Comparison of ENCODE assay signal across 20 mouse cellular contexts in genomic region chr6:116073610-116074009, GRCm38 (mm10).
DNase-seq lines count a peak whose midpoint lies in the region; ATAC-seq and TF ChIP-seq lines count a peak whose summit lies in the region.
"Had no signal": no experiment of that assay in that cellular context is flagged by ENCODE, and none has a peak within 500 bp of the region (broad histone marks: within the 10 kb centered on the region; RNA-seq: fewer than 3 reads in every experiment).

No protein-coding gene starts in this region.

- H3K9ac ChIP-seq in lung, embryonic 15.5 days = no peak overlapping the region
- H3K9ac ChIP-seq in heart, embryonic 15.5 days = no peak overlapping the region
- H3K9ac ChIP-seq: limb, embryonic 15.5 days; lung, embryonic 14.5 days; neural tube, embryonic 13.5 days had no signal

- intact Hi-C loops in heart, postnatal 36 days (cut with DNase I) = loop anchor here (2.0 to 5.0 kb wide), 2 partner anchors 17 to 49 kb away; no protein-coding TSS in a partner anchor

- H3K27me3 ChIP-seq in lung, embryonic 15.5 days = no peaks in the 10 kb centered on the region
- no peaks in the 10 kb centered on the region for H3K27me3 ChIP-seq in heart, embryonic 15.5 days
- H3K27me3 ChIP-seq: CH12.LX; limb, embryonic 15.5 days; neural tube, embryonic 13.5 days had no signal

- no peaks in the 10 kb centered on the region for H3K9me3 ChIP-seq in lung, embryonic 15.5 days
- H3K9me3 ChIP-seq in heart, embryonic 15.5 days (replicated peaks) = no peaks in the 10 kb centered on the region
- H3K9me3 ChIP-seq: embryonic facial prominence, embryonic 10.5 days; hindbrain, embryonic 10.5 days; limb, embryonic 15.5 days; midbrain, embryonic 10.5 days; neural tube, embryonic 13.5 days had no signal

- H3K4me3 ChIP-seq in lung, embryonic 15.5 days = no peak overlapping the region
- H3K4me3 ChIP-seq in lung, adult 2 months (replicated peaks; ENCODE audit: extremely low read depth, low read depth, low read length) = no peak overlapping the region
- H3K4me3 ChIP-seq in heart, embryonic 15.5 days = no peak overlapping the region
- H3K4me3 ChIP-seq: embryonic facial prominence, embryonic 10.5 days; hindbrain, embryonic 10.5 days; limb, embryonic 15.5 days; midbrain, embryonic 10.5 days; neural tube, embryonic 13.5 days had no signal

- H3K36me3 ChIP-seq in lung, embryonic 15.5 days = no peaks in the 10 kb centered on the region
- no peaks in the 10 kb centered on the region for H3K36me3 ChIP-seq in heart, embryonic 15.5 days
- H3K36me3 ChIP-seq: embryonic facial prominence, embryonic 10.5 days; hindbrain, embryonic 10.5 days; midbrain, embryonic 10.5 days; neural tube, embryonic 13.5 days had no signal

- WGBS in lung, embryonic 15.5 days = 88% methylated on average over 4 of the region's 4 CpGs
- WGBS in lung, adult 2 months = 86% methylated on average over 4 of the region's 4 CpGs
- WGBS in heart, embryonic 15.5 days = 52% methylated on average over 4 of the region's 4 CpGs

- 0 out of 2 replicates have a peak overlapping the region, but pooled peaks have one; percentile 54 for H3K27ac ChIP-seq in lung, embryonic 15.5 days
- H3K27ac ChIP-seq in heart, embryonic 15.5 days = peak overlapping the region; percentile 95
- H3K27ac ChIP-seq: embryonic facial prominence, embryonic 10.5 days; limb, embryonic 15.5 days; stomach, postnatal 0 days had no signal

- peaks cover 11% of the 10 kb centered on the region for H3K4me1 ChIP-seq in lung, embryonic 15.5 days
- peaks cover 7% of the 10 kb centered on the region for H3K4me1 ChIP-seq in lung, adult 2 months (ENCODE audit: control insufficient read depth, insufficient read depth, low read length)
- H3K4me1 ChIP-seq in heart, embryonic 15.5 days (replicated peaks) = peaks cover 46% of the 10 kb centered on the region
- H3K4me1 ChIP-seq: embryonic facial prominence, embryonic 10.5 days had no signal

- H3K4me2 ChIP-seq in lung, embryonic 15.5 days = no peak overlapping the region
- H3K4me2 ChIP-seq in heart, embryonic 15.5 days = no peak overlapping the region; the same call in 1 of the 2 replicates
- H3K4me2 ChIP-seq: limb, embryonic 15.5 days had no signal

- no peak for ATAC-seq in lung, embryonic 15.5 days (ENCODE audit: borderline replicate concordance, extremely low read depth, low FRiP score, low TSS enrichment)
- 0 out of 2 replicates have a peak, but pooled peaks have one; percentile 43 for ATAC-seq in heart, embryonic 15.5 days (replicated peaks; ENCODE audit: insufficient number of reproducible peaks, insufficient read depth, low FRiP score, low read depth)
- ATAC-seq: hindbrain, postnatal 0 days; intestine, postnatal 0 days had no signal

- TF ChIP-seq POLR2A in lung, adult 2 months (IDR thresholded peaks at IDR 0.05; ENCODE audit: borderline replicate concordance, extremely low read depth, low read depth, low read length) = no peak

- peak; percentile 45 to 55 for DNase-seq in heart, adult 18-20 months
- no peak for DNase-seq in heart, postnatal 36 days
- DNase-seq in lung, adult 2 months = no peak
- DNase-seq in skeletal muscle tissue, adult 2 months (ENCODE audit: low read depth, low spot score) = peak; percentile 62
- no peak for DNase-seq in frontal cortex, adult 2 months (ENCODE audit: extremely low spot score in 1 of 2, low spot score in 1 of 2)
- DNase-seq: adrenal gland, postnatal 25 days; cerebellum, adult 8-10 months; right cerebral cortex, postnatal 14 days had no signal

- TF ChIP-seq CTCF in lung, adult 2 months (IDR thresholded peaks at IDR 0.05; ENCODE audit: insufficient read depth, low read length) = no peak

Comparison
In these comparisons a context has a peak if more than half of its experiments do, and no peak if none do; other contexts are left out.
1. DNase-seq: peak in heart, adult 18-20 months (2 of 2) and skeletal muscle tissue, adult 2 months (single experiment); none in heart, postnatal 36 days (0 of 2), lung, adult 2 months (single experiment) and frontal cortex, adult 2 months (0 of 2).